Mouse (Mus musculus): ENCODE results near the gene Sp4.

DNA sequence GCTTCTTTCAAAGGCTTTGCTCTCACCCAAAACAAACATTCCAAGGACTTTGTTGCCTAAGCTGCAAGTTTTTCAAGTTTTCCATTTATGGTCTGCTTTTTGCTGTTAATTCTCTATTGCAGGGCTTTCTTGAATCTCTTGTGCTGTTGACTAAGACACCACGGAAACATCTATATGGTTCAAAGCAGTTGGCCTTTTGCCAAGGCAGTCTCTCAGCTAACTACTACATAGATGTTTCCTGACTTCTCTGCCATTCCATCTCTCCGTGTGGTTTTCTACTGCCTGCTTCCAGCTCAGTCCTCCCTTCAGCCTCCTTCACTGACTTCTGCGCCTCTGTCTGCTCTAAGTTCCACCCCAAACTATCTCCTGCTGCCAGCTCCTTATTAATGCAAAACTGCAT is 36.1 kb upstream of the Sp4 start:
- TF ChIP-seq CTCF (IDR thresholded peaks at IDR 0.05; ENCODE audit: insufficient read depth, low read depth, low read length) (no peak), POLR2A (IDR thresholded peaks at IDR 0.05; ENCODE audit: insufficient read depth, low read depth, low read length) (no peak)

All from olfactory bulb, adult 2 months (tissue).